Mouse (Mus musculus): Measurements from ENCODE around the gene Gm44596.

DNA sequence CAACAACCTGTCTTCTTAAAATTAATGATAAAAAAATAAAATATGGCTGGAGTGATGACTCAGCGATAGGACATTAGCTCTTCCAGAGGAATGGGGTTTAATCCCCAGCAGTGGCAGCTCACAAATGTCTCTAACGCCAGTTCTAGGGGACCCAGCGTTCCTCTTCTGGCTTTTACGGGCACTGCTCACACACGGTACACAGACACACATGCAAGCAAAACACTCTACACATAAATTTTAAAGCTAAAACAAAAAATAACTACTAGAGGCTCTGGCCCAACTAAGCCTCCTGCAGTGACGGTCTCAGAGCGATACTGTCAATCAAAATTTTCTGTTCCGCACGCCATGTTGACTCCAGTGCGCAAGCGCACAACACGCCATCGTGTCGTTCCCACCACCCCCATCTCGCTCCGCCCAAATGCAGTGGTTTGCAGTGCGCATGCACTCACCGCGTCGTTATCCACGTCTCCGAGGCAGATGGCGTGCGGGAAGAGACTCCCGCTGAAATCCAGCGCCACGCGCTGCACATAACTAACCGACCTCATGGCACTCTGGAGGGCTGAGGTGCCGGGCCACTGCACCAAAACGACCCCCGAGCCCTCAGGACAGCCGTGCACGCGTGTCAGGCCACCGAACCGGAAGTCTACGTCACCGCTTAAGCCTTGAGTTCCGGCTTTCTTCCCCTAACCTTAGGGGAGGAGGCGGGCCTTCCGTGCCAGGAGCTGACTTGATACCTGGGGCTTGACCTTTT, 49.1 kb downstream of the Gm44596 start, which contains the start of gene Itfg2:
- TF ChIP-seq CTCF (IDR thresholded peaks at IDR 0.05) (no peak), POLR2A (IDR thresholded peaks at IDR 0.05; ENCODE audit: insufficient read depth, low read depth, low read length) (peak; percentile 95), EP300 (IDR thresholded peaks at IDR 0.05; ENCODE audit: insufficient read depth, low read depth, low read length) (peak; percentile 52)

All from heart, adult 2 months (tissue).